Mouse (Mus musculus) MEL (cell line): ENCODE data around the gene Ebf4.

Experiments
- CTCF ChIP-seq, 3 experiments: IDR thresholded peaks in 2 of 3; conservative IDR thresholded peaks in 1 of 3; 2 replicates each; pipeline ENCODE4 v1.5.1; 2011 to 2012; ENCODE audit warnings: low read length in 3 of 3, low read depth in 2 of 3, mild to moderate bottlenecking in 2 of 3, improper control_type of control experiment in 1 of 3, inconsistent platforms in 1 of 3, mixed read lengths in 1 of 3, moderate library complexity in 1 of 3; ENCODE audit not compliant: control insufficient read depth in 1 of 3, insufficient read depth in 1 of 3, poor library complexity in 1 of 3, severe bottlenecking in 1 of 3
- GATA1 ChIP-seq: IDR thresholded peaks from 2 replicates; pipeline ENCODE4 v1.6.1; 2011; ENCODE audit warnings: low read depth, low read length, improper control_type of control experiment
- JUND ChIP-seq: IDR thresholded peaks from 2 replicates; pipeline ENCODE4 v1.6.1; 2011; ENCODE audit warnings: low read depth, mild to moderate bottlenecking, improper control_type of control experiment, low read length
- MAX ChIP-seq: IDR thresholded peaks from 2 replicates; pipeline ENCODE4 v1.6.1; 2011; ENCODE audit warnings: low read length, improper control_type of control experiment
- POLR2A ChIP-seq, 2 experiments: IDR thresholded peaks; 2 replicates each; pipeline ENCODE4 v1.6.1; 2011 to 2012; ENCODE audit warnings: low read length in 2 of 2, mild to moderate bottlenecking in 2 of 2, control low read depth in 1 of 2, improper control_type of control experiment in 1 of 2, low read depth in 1 of 2, moderate library complexity in 1 of 2; ENCODE audit not compliant: control insufficient read depth in 1 of 2, insufficient read depth in 1 of 2, poor library complexity in 1 of 2

DNA sequence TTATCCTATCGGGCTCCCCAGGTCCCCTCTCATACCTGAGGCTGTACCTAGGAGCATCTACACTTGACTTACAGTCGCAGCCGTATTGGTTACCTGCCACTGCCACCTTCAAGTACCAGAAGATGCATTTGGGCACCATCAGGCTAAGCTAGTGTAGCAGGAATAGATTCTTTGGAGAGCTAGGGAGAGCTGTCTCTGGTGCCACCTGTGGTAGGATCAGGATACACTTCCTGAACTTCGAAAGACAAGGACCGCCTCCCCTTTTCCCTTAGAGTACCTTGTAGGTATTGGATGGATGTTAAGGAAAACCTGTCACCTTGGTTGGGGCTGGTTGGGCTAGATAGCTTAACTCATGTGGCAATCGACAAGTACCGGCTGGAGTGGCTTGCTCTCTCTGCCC lies 26.9 kb upstream of the Ebf4 start:
- TF ChIP-seq POLR2A (IDR thresholded peaks at IDR 0.05; ENCODE audit: control insufficient read depth in 1 of 2, insufficient read depth in 1 of 2, low read depth in 1 of 2, low read length in 2 of 2, poor library complexity in 1 of 2), result no peak
- no peak for TF ChIP-seq JUND
- TF ChIP-seq MAX, result no peak
- TF ChIP-seq CTCF (IDR thresholded peaks at IDR 0.05 in 2 of 3, conservative IDR thresholded peaks at IDR 0.05 in 1 of 3; ENCODE audit: control insufficient read depth in 1 of 3, insufficient read depth in 1 of 3, low read depth in 2 of 3, low read length in 3 of 3, poor library complexity in 1 of 3, severe bottlenecking in 1 of 3), result no peak
- no peak for TF ChIP-seq GATA1
